Mouse (Mus musculus) lung, adult 2 months (tissue): ENCODE results near the gene Sprr1b. TPM values are rescaled to one million over a fixed set of nuclear protein-coding genes. Genes with fewer than 3 reads are reported as not detected.

ENCODE experiments used
- DNase-seq: peaks from one replicate; pipeline ENCODE4 v3.0.0; 2022
- H3K4me1 ChIP-seq: fragments of 200-500 bp; 2 replicates; pipeline ENCODE4 v1.6.1; 2011; ENCODE audit warnings: low read length; ENCODE audit not compliant: control insufficient read depth, insufficient read depth
- H3K4me3 ChIP-seq: fragments of 200-500 bp; replicated peaks from 2 replicates; pipeline ENCODE3; 2011; ENCODE audit warnings: low read depth, mild to moderate bottlenecking, control low read depth, low read length; ENCODE audit errors: extremely low read depth
- CTCF ChIP-seq: fragments of 200-500 bp; IDR thresholded peaks from 2 replicates; pipeline ENCODE4 v1.5.1; 2011; ENCODE audit warnings: mild to moderate bottlenecking, low read length, control low read depth; ENCODE audit not compliant: insufficient read depth
- POLR2A ChIP-seq: fragments of 200-500 bp; IDR thresholded peaks from 2 replicates; pipeline ENCODE4 v1.6.1; 2011; ENCODE audit warnings: low read depth, mild to moderate bottlenecking, control low read depth, low read length, borderline replicate concordance; ENCODE audit errors: extremely low read depth
- WGBS: fragments of 180-500 bp; shearing (Covaris S2); methylation state at CpG from one replicate; pipeline ENCODE4 v1.1.7; 2018; 5-methylcytosine and 5-hydroxymethylcytosine counted together
- polyA plus RNA-seq: library from polyadenylated mRNA; depleted of rRNA; stranded (reverse); fragments of >200 nt; gene quantifications from 2 replicates; pipeline ENCODE4 v1.2.3, GENCODE M21; 2012; rRNA removed

Gene Sprr1b
- polyA plus RNA-seq, 1 experiment, result 48.2 TPM

DNA sequence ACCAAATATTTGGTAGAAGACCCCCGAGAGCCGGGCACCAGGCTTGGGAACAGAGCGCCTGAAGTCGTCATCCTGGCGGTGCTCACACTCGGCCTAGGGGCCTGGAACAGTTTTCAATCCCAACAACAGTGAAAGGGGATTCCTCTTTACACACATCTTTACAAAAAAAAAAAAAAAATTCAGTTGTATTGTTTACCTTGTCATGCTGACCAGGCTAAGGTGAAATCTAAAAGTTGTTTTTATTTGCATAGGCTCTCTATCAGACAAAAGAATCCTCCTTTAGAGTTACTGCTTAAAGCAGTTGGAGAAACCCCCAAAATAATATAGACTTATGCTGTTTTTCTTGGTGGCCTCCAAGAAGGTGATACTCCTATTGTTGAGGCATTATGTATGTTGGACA, 9.3 kb downstream of the Sprr1b start, which contains the start of gene Gm9774:
Gene Gm9774, minus strand, starts transcription at position 101 of the 400 bp plus-strand sequence.
- no peak for DNase-seq
- TF ChIP-seq POLR2A, result no peak
- no peak for TF ChIP-seq CTCF
- Histone ChIP-seq H3K4me3 (no peak within 1 kb of the TSS), H3K4me1 (no peaks in the 10 kb centered on the region)
- 89% methylated on average over 6 of the region's 6 CpGs for whole genome bisulfite sequencing

DNA sequence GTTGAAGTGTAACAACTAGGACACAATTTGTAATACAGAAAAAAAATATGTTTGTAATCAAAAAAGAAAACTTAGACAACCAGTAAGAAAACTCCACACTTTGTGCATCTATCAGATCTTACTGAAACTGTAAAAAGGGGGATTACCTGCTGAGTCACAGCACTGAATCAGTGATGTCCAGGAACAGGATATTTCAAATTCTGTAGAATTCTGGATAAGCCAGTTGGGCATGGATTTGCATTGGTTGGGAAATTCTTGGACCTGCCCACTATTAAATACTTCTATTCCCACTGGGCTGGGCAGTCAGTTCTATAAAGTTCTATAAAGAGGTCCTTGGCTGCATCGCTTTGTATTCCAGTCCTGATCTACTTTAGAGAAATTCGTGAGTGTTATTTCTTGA, 20.8 kb downstream of the Sprr1b start, which contains the start of gene Sprr2j-ps:
Gene Sprr2j-ps, plus strand, starts transcription at position 301 of the 400 bp plus-strand sequence.
- TF ChIP-seq CTCF (no peak), POLR2A (no peak)
- Histone ChIP-seq H3K4me1 (no peaks in the 10 kb centered on the region), H3K4me3 (no peak within 1 kb of the TSS)
- no peak for DNase-seq
- 88% methylated on average over 2 of the region's 2 CpGs for WGBS

DNA sequence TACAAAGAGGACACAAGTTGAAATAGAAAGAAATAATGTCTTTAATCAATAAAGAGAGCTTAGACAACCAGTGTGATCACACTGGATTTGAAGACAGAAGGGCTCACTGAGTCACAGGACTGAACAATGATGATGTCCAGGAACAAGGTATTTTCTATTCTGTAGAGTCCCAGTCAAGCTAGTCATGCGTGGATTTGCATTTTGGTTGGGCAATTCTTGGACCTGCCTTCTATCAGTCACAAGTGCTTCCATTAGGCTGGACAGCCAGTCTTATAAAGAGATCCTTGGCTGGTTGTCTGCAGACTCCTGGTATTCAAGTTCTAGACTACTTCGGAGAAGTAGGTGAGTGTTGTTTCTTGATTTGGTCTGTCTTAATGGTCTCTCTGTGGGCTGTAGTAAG, 30.9 kb downstream of the Sprr1b start, which contains the start of gene Sprr2i:
Gene Sprr2i, plus strand, starts transcription at position 301 of the 400 bp plus-strand sequence.
- no peak within 1 kb of the TSS for H3K4me3 ChIP-seq
- TF ChIP-seq CTCF (no peak), POLR2A (no peak)
- H3K4me1 ChIP-seq, result no peaks in the 10 kb centered on the region
- WGBS, result 90% methylated on average over 2 of the region's 2 CpGs
- DNase-seq, result no peak

DNA sequence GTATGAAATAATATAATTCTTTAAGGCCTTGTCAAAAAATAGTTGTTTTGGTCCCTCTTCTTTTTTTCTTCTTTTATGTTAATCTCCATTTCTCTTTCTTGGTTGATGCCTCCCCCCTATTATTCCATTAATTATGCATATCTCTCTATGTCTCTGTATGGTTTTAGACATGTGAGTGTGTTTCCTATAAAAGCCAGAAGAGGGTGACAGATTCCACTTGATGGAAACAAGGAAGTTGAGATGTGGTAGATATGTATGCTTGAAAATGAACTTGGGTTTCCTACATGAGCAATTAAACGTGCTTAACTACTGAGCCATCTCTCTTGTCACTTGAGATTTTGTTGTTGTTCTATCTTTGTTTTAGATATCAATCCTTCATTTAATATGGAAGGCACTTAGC, 44.3 kb downstream of the Sprr1b start:
- 38% methylated on average over 1 of the region's 1 CpGs for WGBS
- no peak for TF ChIP-seq POLR2A
- no peak for TF ChIP-seq CTCF
- Histone ChIP-seq H3K4me1 (no peaks in the 10 kb centered on the region), H3K4me3 (no peak overlapping the region)
- DNase-seq, result no peak

Other genes starting within 250 kb of the Sprr1b start
- gene Sprr2a1, start 223.0 kb downstream of the Sprr1b start, polyA plus RNA-seq, result 0.40 and 0.89 TPM in 2 replicates
- 131 and 507 TPM in 2 replicates for gene Sprr2a2, start 222.9 kb downstream of the Sprr1b start, polyA plus RNA-seq
- 2.4 and 3.5 TPM in 2 replicates for gene Sprr2a3, start 153.4 kb downstream of the Sprr1b start, polyA plus RNA-seq
- not detected in 2 replicates for gene Sprr2b, start 122.2 kb downstream of the Sprr1b start, polyA plus RNA-seq
- 0.20 TPM in 1 of 2 replicates, not detected in the other for gene Sprr2d, start 99.6 kb downstream of the Sprr1b start, polyA plus RNA-seq
- gene Sprr2e, start 86.6 kb downstream of the Sprr1b start, polyA plus RNA-seq, result not detected in 2 replicates
- gene Sprr2f, start 73.6 kb downstream of the Sprr1b start, polyA plus RNA-seq, result not detected in 2 replicates
- gene Sprr2h, start 53.1 kb downstream of the Sprr1b start, polyA plus RNA-seq, result 0.46 TPM in 1 of 2 replicates, not detected in the other
- 1.1 TPM in 1 of 2 replicates, not detected in the other for gene Sprr2i, start 30.8 kb downstream of the Sprr1b start, polyA plus RNA-seq
- 6.1 TPM in 1 of 2 replicates, not detected in the other for gene Sprr2j-ps, start 20.7 kb downstream of the Sprr1b start, polyA plus RNA-seq
- 5.0 and 6.3 TPM in 2 replicates for gene Gm9774, start 9.4 kb downstream of the Sprr1b start, polyA plus RNA-seq
- gene Sprr2k, start 6.2 kb downstream of the Sprr1b start, polyA plus RNA-seq, result 1.1 TPM in 1 of 2 replicates, not detected in the other
- gene Sprr3, start 19.9 kb upstream of the Sprr1b start, polyA plus RNA-seq, result 0.12 and 568 TPM in 2 replicates
- 5.1 and 220 TPM in 2 replicates for gene Sprr1a, start 47.1 kb upstream of the Sprr1b start, polyA plus RNA-seq
- gene Sprr4, start 61.7 kb upstream of the Sprr1b start, polyA plus RNA-seq, result not detected in 2 replicates
- 2.3 TPM in 1 of 2 replicates, not detected in the other for gene 2310046K23Rik, start 95.7 kb upstream of the Sprr1b start, polyA plus RNA-seq
- 0.16 and 0.24 TPM in 2 replicates for gene Ivl, start 134.9 kb upstream of the Sprr1b start, polyA plus RNA-seq
- gene Smcp, start 150.2 kb upstream of the Sprr1b start, polyA plus RNA-seq, result 0.92 TPM in 1 of 2 replicates, not detected in the other
- gene 2210017I01Rik, start 168.7 kb upstream of the Sprr1b start, polyA plus RNA-seq, result 1.3 TPM in 1 of 2 replicates, not detected in the other
- gene Lce6a, start 182.9 kb upstream of the Sprr1b start, polyA plus RNA-seq, result not detected in 2 replicates
- gene Lce1a1, start 209.5 kb upstream of the Sprr1b start, polyA plus RNA-seq, result 47.3 TPM in 1 of 2 replicates, not detected in the other
- 67.0 TPM in 1 of 2 replicates, not detected in the other for gene Lce1b, start 218.1 kb upstream of the Sprr1b start, polyA plus RNA-seq
- gene Lce1a2, start 231.5 kb upstream of the Sprr1b start, polyA plus RNA-seq, result 74.9 TPM in 1 of 2 replicates, not detected in the other
- gene Lce1c, start 240.5 kb upstream of the Sprr1b start, polyA plus RNA-seq, result 0.18 and 55.3 TPM in 2 replicates
- 77.1 TPM in 1 of 2 replicates, not detected in the other for gene Lce1d, start 248.4 kb upstream of the Sprr1b start, polyA plus RNA-seq